Mouse (Mus musculus) large intestine, adult 2 months (tissue): ENCODE results near the gene Sestd1. TPM values are rescaled to one million over a fixed set of nuclear protein-coding genes. Genes with fewer than 3 reads are reported as not detected.

Source experiments
- DNase-seq: peaks from one replicate; pipeline ENCODE4 v3.0.0-alpha.2; 2012; ENCODE audit warnings: low read depth, low spot score
- WGBS: fragments of 180-500 bp; shearing (Covaris S2); methylation state at CpG from one replicate; pipeline ENCODE4 v1.1.7; 2018; 5-methylcytosine and 5-hydroxymethylcytosine counted together
- polyA plus RNA-seq: library from polyadenylated mRNA; depleted of rRNA; stranded (reverse); fragments of >200 nt; gene quantifications from 2 replicates; pipeline ENCODE4 v1.2.3, GENCODE M21; 2012

The Sestd1 gene
- polyA plus RNA-seq, 1 experiment, result 9.9 TPM

- 57% methylated on average over 9 of the region's 9 CpGs for WGBS
- no peak for DNase-seq
Measured at GRCm38 (mm10) chr2:77274976-77275641, 5.3 kb downstream of the Sestd1 start.

GRCm38 (mm10) chr2:77272953-77273352 lies 7.4 kb downstream of the Sestd1 start:
- no peak for DNase-seq
- WGBS, result 87% methylated on average over 2 of the region's 2 CpGs

DNA sequence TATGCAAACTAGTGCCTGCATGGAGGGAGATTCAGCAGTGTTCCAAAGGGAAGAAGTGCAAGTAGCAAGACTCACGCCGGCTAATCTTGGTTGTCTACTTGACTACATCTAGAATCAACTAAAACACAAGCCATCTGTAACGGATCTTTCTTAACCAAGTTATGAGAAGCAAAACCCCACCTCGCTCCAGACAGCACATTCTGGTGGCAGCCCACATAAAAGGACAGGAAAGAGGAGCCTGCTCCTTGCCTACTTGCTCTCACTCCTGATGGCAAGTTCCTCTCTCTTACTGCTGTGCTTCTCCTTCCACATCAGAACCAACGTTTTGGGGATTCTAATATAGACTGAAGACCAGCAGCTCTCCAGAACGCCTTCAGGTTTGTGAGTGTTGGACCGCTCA lies 9.6 kb downstream of the Sestd1 start:
- WGBS, result 73% methylated on average over 7 of the region's 7 CpGs
- no peak for DNase-seq

GRCm38 (mm10) chr2:77270136-77270535 lies 10.3 kb downstream of the Sestd1 start:
- 8% methylated on average over 1 of the region's 1 CpGs for WGBS
- no peak for DNase-seq

DNA sequence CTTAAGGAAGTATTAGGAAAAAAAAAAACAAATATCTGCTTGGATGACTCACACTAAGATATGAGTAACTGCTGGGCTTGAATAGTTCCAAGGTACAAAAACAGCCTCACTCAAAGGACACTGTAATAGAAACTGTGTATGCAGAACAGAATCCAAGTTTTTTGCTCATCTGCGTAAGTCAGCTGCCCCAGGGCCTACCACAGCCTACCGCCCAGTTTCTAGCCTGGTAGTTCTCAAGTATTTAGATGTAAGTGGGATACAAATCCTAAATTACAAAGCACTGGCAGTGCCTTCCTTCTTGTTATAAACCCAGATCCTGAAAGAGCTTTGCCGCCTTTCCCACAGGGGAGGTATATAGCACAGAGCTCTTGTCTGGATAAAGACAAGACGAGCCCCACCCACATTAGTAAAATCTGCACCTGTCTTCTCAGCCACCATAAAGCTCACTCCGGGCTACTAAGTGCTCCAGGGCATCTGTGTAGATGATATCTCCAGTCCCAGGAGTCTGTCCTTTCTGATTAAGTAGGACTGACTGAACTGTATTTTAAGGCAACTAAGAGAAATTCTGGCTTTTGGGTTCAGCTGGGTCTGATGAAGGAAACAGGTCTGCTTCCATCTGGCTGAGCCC lies 11.7 kb downstream of the Sestd1 start:
- 17% methylated on average over 5 of the region's 5 CpGs for WGBS
- no peak for DNase-seq

GRCm38 (mm10) chr2:77266931-77267330 lies 13.5 kb downstream of the Sestd1 start:
- WGBS, result 72% methylated on average over 2 of the region's 2 CpGs
- DNase-seq, result no peak

DNA sequence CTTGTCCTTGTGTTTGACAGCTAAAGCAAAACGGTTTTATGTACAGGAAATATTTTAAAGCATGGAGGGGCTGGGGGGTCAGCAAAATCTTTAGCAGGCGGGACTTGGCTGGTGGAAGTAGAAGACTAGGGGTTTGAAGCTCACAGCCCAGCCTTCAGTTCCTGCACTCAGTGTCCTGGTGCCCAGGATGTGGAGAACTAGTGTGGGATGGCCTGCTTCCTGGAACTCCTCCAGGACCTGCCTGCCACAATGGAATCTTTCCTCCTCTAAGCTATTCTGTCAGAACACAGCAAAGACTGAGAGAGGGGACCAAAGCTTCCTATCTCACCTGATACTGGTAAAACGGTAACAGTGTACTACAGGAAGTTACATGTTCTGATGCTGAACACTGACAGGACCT lies 14.4 kb downstream of the Sestd1 start:
- WGBS, result 48% methylated on average over 3 of the region's 3 CpGs
- no peak for DNase-seq

DNA sequence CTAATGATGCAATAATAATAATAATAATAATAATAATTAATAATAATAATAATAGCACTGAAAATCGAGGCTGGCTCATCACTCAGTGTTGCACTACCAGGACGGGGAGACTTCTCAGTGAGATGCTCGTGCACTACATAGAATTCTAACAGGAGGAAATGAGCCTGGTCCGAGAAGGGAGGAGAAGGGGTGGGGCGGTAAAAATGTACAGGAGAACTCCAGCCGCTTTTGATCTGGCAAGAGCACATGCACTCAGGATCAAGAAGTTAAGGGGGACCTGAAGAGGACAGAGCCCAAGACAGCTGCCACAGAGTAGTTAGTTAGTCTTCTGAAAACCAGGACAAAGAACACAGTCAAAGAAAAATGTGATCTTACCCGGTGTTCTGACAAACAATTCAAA lies 15.1 kb downstream of the Sestd1 start:
- WGBS, result 26% methylated on average over 7 of the region's 7 CpGs
- DNase-seq, result no peak

DNA sequence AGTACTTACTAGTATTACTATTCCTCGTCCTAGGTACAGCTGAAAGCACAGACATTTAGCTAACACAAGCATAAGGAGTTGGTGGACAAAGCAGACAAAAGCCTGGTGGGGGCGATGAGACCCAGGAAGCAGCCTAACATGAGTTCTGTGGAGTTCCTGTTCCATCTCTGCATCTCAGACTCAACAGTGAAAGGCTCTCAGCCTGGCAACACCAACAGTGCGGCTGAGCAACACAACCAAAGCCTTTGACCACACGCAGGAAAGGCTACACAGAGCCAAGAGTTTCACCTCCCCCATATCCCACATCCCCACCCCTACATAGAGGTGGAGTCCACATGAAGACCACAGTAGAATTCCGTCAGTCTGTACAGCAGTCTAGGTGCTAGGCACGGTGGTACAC lies 15.8 kb downstream of the Sestd1 start:
- WGBS, result 87% methylated on average over 6 of the region's 6 CpGs
- DNase-seq, result no peak

- 75% methylated on average over 11 of the region's 11 CpGs for WGBS
- DNase-seq, result no peak
Measured at GRCm38 (mm10) chr2:77263477-77264435, 16.6 kb downstream of the Sestd1 start.

DNA sequence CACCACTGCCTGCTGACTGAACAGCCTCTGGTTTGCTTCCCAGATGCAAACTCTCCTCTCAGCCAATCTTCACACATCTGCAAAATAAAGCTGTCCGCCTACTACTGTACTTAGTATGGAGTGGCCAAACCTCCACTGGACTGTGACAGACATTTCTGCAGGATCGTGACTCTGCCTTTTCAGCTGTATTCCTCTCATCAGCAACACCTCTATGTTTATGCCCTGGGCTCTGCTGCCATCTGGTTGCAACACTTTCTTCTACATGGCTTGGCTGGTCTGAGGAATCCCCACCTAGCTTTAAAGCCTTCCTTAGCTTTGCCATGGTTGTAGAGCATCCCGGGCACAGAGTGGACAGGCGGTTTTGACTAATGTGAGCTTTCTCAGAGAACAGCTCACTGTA lies 20.3 kb downstream of the Sestd1 start:
- WGBS, result 78% methylated on average over 4 of the region's 4 CpGs
- no peak for DNase-seq

- DNase-seq, result no peak
- 79% methylated on average over 6 of the region's 6 CpGs for WGBS
Measured at GRCm38 (mm10) chr2:77253227-77253626, 27.2 kb downstream of the Sestd1 start.

DNA sequence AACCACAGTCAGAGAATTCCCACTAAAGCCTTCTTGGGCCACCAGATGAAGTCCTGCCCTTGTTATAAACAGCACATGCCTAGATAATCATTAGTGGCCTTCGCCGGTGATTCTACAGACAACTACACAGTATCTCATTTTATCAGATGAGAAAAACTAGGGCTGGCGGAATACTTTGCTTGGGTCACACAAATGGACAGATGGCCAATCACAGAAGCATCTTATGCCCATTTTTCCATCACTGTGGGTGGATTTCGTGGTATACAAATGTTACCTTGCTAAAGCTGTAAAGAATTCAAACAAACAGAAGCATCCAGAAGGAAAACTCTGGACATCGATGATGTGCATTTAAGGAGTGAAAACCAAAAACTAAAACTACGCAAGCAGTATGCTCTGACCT lies 28.7 kb downstream of the Sestd1 start:
- DNase-seq, result no peak
- WGBS, result 90% methylated on average over 6 of the region's 6 CpGs

DNA sequence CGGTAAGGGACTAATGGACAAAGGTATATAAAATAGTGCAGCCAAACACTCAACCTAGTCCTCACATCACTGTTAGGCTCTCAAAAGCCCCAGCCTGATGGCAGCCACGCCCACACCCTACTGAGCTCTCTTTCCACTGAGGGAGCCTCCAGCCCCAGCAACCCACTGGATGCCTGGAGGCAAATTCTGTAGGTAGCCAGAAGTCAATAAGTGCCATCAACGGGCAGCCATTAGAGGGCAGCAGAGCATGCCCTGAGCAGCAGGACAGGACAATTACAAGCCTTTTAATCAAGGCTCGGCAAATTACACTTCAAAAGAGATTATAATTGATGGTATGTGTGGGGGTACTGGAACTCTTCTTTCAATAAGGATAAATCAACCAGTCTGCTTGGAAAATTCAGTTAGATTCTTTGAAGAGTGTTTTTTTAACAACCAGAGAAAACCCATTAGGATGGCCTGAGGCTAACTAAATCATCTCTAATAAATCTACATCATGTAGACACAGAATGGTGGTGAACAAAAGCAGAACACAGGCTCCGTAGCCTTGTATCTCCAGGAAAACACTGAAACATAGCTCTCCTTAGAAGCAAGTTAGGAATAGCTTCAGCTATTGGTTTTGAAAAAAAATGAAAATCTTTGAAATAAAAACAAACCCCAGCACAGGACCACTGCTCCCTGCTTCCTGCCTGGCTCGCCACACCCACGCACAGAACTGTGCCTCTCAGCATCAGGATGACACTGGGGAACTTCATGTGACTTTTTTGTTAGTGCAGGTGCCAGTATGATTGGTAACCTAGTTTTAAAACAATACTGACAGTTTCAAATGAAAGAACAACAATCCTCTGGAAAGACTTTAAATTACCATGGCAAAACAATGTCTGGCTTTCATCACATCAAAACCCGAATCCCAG lies 30.4 kb downstream of the Sestd1 start:
- 46% methylated on average over 8 of the region's 8 CpGs for WGBS
- DNase-seq, result no peak

- WGBS, result 83% methylated on average over 1 of the region's 1 CpGs
- DNase-seq, result no peak
Measured at GRCm38 (mm10) chr2:77248416-77248815, 32.0 kb downstream of the Sestd1 start.

GRCm38 (mm10) chr2:77247200-77247830 lies 33.1 kb downstream of the Sestd1 start:
- DNase-seq, result no peak
- WGBS, result 87% methylated on average over 10 of the region's 10 CpGs

GRCm38 (mm10) chr2:77245806-77246205 lies 34.6 kb downstream of the Sestd1 start:
- 66% methylated on average over 3 of the region's 3 CpGs for WGBS
- no peak for DNase-seq

DNA sequence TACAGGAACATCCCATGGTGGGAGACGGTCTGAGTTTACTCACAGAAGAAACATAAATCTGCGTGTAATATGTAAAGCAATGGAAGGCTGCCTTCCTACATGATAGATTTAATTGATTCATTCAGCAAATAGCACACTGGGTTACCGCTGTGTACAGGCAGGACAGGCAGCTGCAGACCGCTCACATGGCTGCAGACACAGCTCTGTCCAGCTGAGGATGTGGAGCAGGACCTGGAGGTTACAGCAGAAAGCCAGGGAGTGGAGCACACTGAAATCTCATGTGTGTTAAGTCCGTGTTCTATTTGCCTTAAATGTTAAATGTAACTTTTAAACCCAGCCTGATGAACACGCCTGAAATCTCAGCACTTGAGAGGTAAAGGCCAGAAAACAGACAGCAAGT lies 38.1 kb downstream of the Sestd1 start:
- 87% methylated on average over 6 of the region's 6 CpGs for WGBS
- no peak for DNase-seq

DNA sequence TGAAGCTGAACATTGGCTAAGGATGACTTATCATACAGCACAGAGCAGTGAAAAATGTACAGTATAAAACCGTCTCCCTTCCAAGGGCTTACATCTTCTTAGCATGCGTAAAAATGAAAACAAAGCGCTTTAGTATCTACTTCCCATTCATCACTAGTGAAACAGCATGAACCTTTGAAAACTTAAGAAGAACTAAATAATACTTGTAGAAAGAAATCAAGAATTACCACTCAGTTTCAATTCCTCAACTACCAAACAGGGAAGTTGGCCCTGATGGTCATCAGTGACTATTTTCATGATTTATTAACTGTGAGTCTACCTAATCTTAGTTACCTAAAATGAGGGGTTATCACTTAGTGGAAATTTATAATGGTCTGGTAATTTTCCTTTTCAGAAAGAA lies 41.8 kb downstream of the Sestd1 start:
- 92% methylated on average over 3 of the region's 3 CpGs for WGBS
- no peak for DNase-seq
